Mouse (Mus musculus) small intestine, adult 2 months (tissue): Measurements from ENCODE around the gene Arnt.

ENCODE experiments used
- CTCF ChIP-seq: fragments of 200-500 bp; IDR thresholded peaks from 2 replicates; pipeline ENCODE4 v1.5.1; 2012; ENCODE audit warnings: low read depth, mild to moderate bottlenecking, control low read depth, inconsistent platforms, low read length, moderate library complexity, mixed read lengths; ENCODE audit not compliant: insufficient replicate concordance, insufficient read length; ENCODE audit errors: extremely low read depth
- POLR2A ChIP-seq: fragments of 200-500 bp; IDR thresholded peaks from 2 replicates; pipeline ENCODE4 v1.6.1; 2012; ENCODE audit warnings: low read depth, mild to moderate bottlenecking, control low read depth, inconsistent platforms, low read length, moderate library complexity

GRCm38 (mm10) chr3:95450915-95451314 is 16.7 kb downstream of the Arnt start:
- no peak for TF ChIP-seq CTCF
- no peak for TF ChIP-seq POLR2A
